Mouse (Mus musculus) adipocyte (in vitro differentiated cells): Measurements from ENCODE around the gene Snx20.

ENCODE experiments used
- DNase-seq: peaks from one replicate; pipeline ENCODE4 v3.0.0-alpha.2; 2016; ENCODE audit warnings: low spot score

The Snx20 gene

GRCm38 (mm10) chr8:88604065-88605038 is 31.6 kb downstream of the Snx20 start:
- no peak for DNase-seq

- no peak for DNase-seq
These were observed 32.4 kb downstream of the Snx20 start for GRCm38 (mm10) chr8:88603446-88603989.

GRCm38 (mm10) chr8:88599491-88599890 is 36.4 kb downstream of the Snx20 start:
- DNase-seq = no peak

GRCm38 (mm10) chr8:88598578-88598977 is 37.4 kb downstream of the Snx20 start:
- DNase-seq = no peak

- no peak for DNase-seq
These were observed 39.9 kb downstream of the Snx20 start for GRCm38 (mm10) chr8:88596042-88596441.

- no peak for DNase-seq
These were observed 42.0 kb downstream of the Snx20 start for GRCm38 (mm10) chr8:88593947-88594346.

- DNase-seq = no peak
These were observed 45.7 kb downstream of the Snx20 start for GRCm38 (mm10) chr8:88590226-88590625.

GRCm38 (mm10) chr8:88588205-88588889 is 47.6 kb downstream of the Snx20 start:
- no peak for DNase-seq

GRCm38 (mm10) chr8:88583863-88584262 is 52.1 kb downstream of the Snx20 start:
- no peak for DNase-seq

GRCm38 (mm10) chr8:88580785-88581184 is 55.1 kb downstream of the Snx20 start:
- no peak for DNase-seq

- DNase-seq = no peak
These were observed 56.1 kb downstream of the Snx20 start for GRCm38 (mm10) chr8:88579668-88580330.

- DNase-seq = no peak
These were observed 56.7 kb downstream of the Snx20 start for GRCm38 (mm10) chr8:88579246-88579645.

- DNase-seq = no peak
These were observed 57.3 kb downstream of the Snx20 start for GRCm38 (mm10) chr8:88578413-88579175.

GRCm38 (mm10) chr8:88577666-88578065 is 58.3 kb downstream of the Snx20 start:
- DNase-seq = peak; percentile 10
